13 mouse cellular contexts compared by ENCODE assay signal in the genomic region with DNA sequence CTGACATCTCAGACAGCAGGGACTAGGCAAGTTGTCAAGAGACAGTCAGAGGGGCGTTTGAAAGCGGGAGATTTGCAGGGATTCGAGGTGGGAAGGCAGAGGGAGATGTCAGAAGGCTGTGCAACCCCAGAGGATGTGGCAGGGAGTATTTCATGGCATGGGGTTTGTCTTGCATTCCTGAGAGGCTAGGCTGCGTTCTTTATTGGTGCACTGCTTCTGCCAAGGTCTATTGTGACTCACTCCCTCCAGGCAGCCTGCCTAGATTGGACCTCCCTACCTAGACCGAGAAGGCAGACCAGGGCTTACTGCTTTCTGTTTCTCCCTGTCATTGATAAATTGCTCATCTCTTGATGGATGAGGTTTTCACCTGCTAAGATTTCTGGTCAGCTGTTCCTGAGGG.
"Had no signal": no experiment of that assay in that cellular context is flagged by ENCODE, and none has a peak within 500 bp of the region (broad histone marks: within the 10 kb centered on the region; RNA-seq: fewer than 3 reads in every experiment).

No protein-coding gene starts in this region.

- DNase-seq: kidney, postnatal 10 days; kidney, postnatal 4 days; left cerebral cortex, postnatal 4 days; lung, embryonic 14.5 days; lung, postnatal 10 days; lung, postnatal 4 days; midbrain, embryonic 14.5 days; thymus, postnatal 4 days had no signal

- H3K4me2 ChIP-seq: limb, embryonic 13.5 days; liver, embryonic 15.5 days; lung, embryonic 14.5 days; neural tube, embryonic 12.5 days had no signal

- H3K27me3 ChIP-seq: limb, embryonic 13.5 days; liver, embryonic 15.5 days; neural tube, embryonic 12.5 days had no signal

- H3K36me3 ChIP-seq: limb, embryonic 13.5 days; liver, embryonic 15.5 days; midbrain, embryonic 10.5 days; neural tube, embryonic 12.5 days had no signal

- H3K4me3 ChIP-seq: layer of hippocampus, adult 2 months; limb, embryonic 13.5 days; liver, embryonic 15.5 days; midbrain, embryonic 10.5 days; neural tube, embryonic 12.5 days had no signal
